Mouse (Mus musculus): Measurements from ENCODE around the gene Prep. TPM values are rescaled to one million over a fixed set of nuclear protein-coding genes. Genes with fewer than 3 reads are reported as not detected.
"Not testable (repeated sequence)": the region's sequence is repeated elsewhere in the genome, so short reads cannot be mapped to it uniquely, and the experiment has no call there.

The Prep gene
- polyA plus RNA-seq, 1 experiment: 4.9 TPM

- TF ChIP-seq CTCF (IDR thresholded peaks at IDR 0.05; ENCODE audit: control insufficient read depth, insufficient read depth, low read length): no peak
- TF ChIP-seq POLR2A (IDR thresholded peaks at IDR 0.05; ENCODE audit: borderline replicate concordance, control insufficient read depth, low read depth, low read length): no peak
- H3K4me1 ChIP-seq (ENCODE audit: control insufficient read depth, insufficient read depth, low read length): no peaks in the 10 kb centered on the region
- 61% methylated on average over 6 of the region's 6 CpGs for WGBS
Observed at GRCm38 (mm10) chr10:45080490-45080889, 13.5 kb downstream of the Prep start.

GRCm38 (mm10) chr10:45082730-45083129 lies 15.7 kb downstream of the Prep start:
- TF ChIP-seq POLR2A (IDR thresholded peaks at IDR 0.05; ENCODE audit: borderline replicate concordance, control insufficient read depth, low read depth, low read length): no peak
- peak; percentile 18; the same call in 1 of the 2 replicates for TF ChIP-seq CTCF (IDR thresholded peaks at IDR 0.05; ENCODE audit: control insufficient read depth, insufficient read depth, low read length)
- WGBS: 54% methylated on average over 2 of the region's 2 CpGs
- Histone ChIP-seq H3K4me1 (ENCODE audit: control insufficient read depth, insufficient read depth, low read length) (no peaks in the 10 kb centered on the region), H3K4me3 (replicated peaks; ENCODE audit: control insufficient read depth, low read depth, low read length) (no peak overlapping the region), H3K27ac (ENCODE audit: control insufficient read depth, insufficient read depth, low read depth, low read length, poor library complexity) (no peak overlapping the region)

More at GRCm38 (mm10) chr10:45080490-45080889, 13.5 kb downstream of the Prep start:
- Histone ChIP-seq H3K4me3 (replicated peaks; ENCODE audit: control insufficient read depth, low read depth, low read length) (no peak overlapping the region), H3K27ac (ENCODE audit: control insufficient read depth, insufficient read depth, low read depth, low read length, poor library complexity) (no peak overlapping the region)

- H3K4me1 ChIP-seq (ENCODE audit: control insufficient read depth, insufficient read depth, low read length); H3K4me3 ChIP-seq (replicated peaks; ENCODE audit: control insufficient read depth, low read depth, low read length); H3K27ac ChIP-seq (ENCODE audit: control insufficient read depth, insufficient read depth, low read depth, low read length, poor library complexity): not testable (repeated sequence)
- 87% methylated on average over 7 of the region's 7 CpGs for WGBS
Observed at GRCm38 (mm10) chr10:45084002-45084401, 17.0 kb downstream of the Prep start.

- Histone ChIP-seq H3K27ac (ENCODE audit: control insufficient read depth, insufficient read depth, low read depth, low read length, poor library complexity) (no peak overlapping the region), H3K4me1 (ENCODE audit: control insufficient read depth, insufficient read depth, low read length) (no peaks in the 10 kb centered on the region), H3K4me3 (replicated peaks; ENCODE audit: control insufficient read depth, low read depth, low read length) (no peak overlapping the region)
- TF ChIP-seq POLR2A (IDR thresholded peaks at IDR 0.05; ENCODE audit: borderline replicate concordance, control insufficient read depth, low read depth, low read length): no peak
- TF ChIP-seq CTCF (IDR thresholded peaks at IDR 0.05; ENCODE audit: control insufficient read depth, insufficient read depth, low read length): no peak
- 86% methylated on average over 3 of the region's 3 CpGs for WGBS
Observed at GRCm38 (mm10) chr10:45084471-45084870, 17.5 kb downstream of the Prep start.

GRCm38 (mm10) chr10:45085315-45085714 lies 18.3 kb downstream of the Prep start:
- Histone ChIP-seq H3K4me1 (ENCODE audit: control insufficient read depth, insufficient read depth, low read length) (no peaks in the 10 kb centered on the region), H3K27ac (ENCODE audit: control insufficient read depth, insufficient read depth, low read depth, low read length, poor library complexity) (no peak overlapping the region), H3K4me3 (replicated peaks; ENCODE audit: control insufficient read depth, low read depth, low read length) (no peak overlapping the region)
- TF ChIP-seq CTCF (IDR thresholded peaks at IDR 0.05; ENCODE audit: control insufficient read depth, insufficient read depth, low read length) (no peak), POLR2A (IDR thresholded peaks at IDR 0.05; ENCODE audit: borderline replicate concordance, control insufficient read depth, low read depth, low read length) (no peak)
- WGBS: 47% methylated on average over 2 of the region's 2 CpGs

GRCm38 (mm10) chr10:45086637-45087036 lies 19.6 kb downstream of the Prep start:
- 64% methylated on average over 5 of the region's 5 CpGs for WGBS

GRCm38 (mm10) chr10:45091462-45092079 lies 24.6 kb downstream of the Prep start:
- Histone ChIP-seq H3K4me3 (replicated peaks; ENCODE audit: control insufficient read depth, low read depth, low read length) (no peak overlapping the region), H3K4me1 (ENCODE audit: control insufficient read depth, insufficient read depth, low read length) (no peaks in the 10 kb centered on the region; the same call in 1 of the 2 replicates), H3K27ac (ENCODE audit: control insufficient read depth, insufficient read depth, low read depth, low read length, poor library complexity) (no peak overlapping the region)
- 84% methylated on average over 8 of the region's 8 CpGs for WGBS
- TF ChIP-seq POLR2A (IDR thresholded peaks at IDR 0.05; ENCODE audit: borderline replicate concordance, control insufficient read depth, low read depth, low read length) (no peak), CTCF (IDR thresholded peaks at IDR 0.05; ENCODE audit: control insufficient read depth, insufficient read depth, low read length) (no peak)

More at GRCm38 (mm10) chr10:45086637-45087036, 19.6 kb downstream of the Prep start:
- Histone ChIP-seq H3K27ac (ENCODE audit: control insufficient read depth, insufficient read depth, low read depth, low read length, poor library complexity) (no peak overlapping the region), H3K4me1 (ENCODE audit: control insufficient read depth, insufficient read depth, low read length) (no peaks in the 10 kb centered on the region), H3K4me3 (replicated peaks; ENCODE audit: control insufficient read depth, low read depth, low read length) (no peak overlapping the region)
- TF ChIP-seq POLR2A (IDR thresholded peaks at IDR 0.05; ENCODE audit: borderline replicate concordance, control insufficient read depth, low read depth, low read length): no peak
- TF ChIP-seq CTCF (IDR thresholded peaks at IDR 0.05; ENCODE audit: control insufficient read depth, insufficient read depth, low read length): peak; percentile 49

GRCm38 (mm10) chr10:45092080-45093056 lies 25.4 kb downstream of the Prep start:
- Histone ChIP-seq H3K27ac (ENCODE audit: control insufficient read depth, insufficient read depth, low read depth, low read length, poor library complexity) (no peak overlapping the region), H3K4me3 (replicated peaks; ENCODE audit: control insufficient read depth, low read depth, low read length) (no peak overlapping the region)
- 72% methylated on average over 12 of the region's 12 CpGs for WGBS

More at GRCm38 (mm10) chr10:45092080-45093056, 25.4 kb downstream of the Prep start:
- H3K4me1 ChIP-seq (ENCODE audit: control insufficient read depth, insufficient read depth, low read length): no peaks in the 10 kb centered on the region; the same call in 1 of the 2 replicates
- no peak for TF ChIP-seq POLR2A (IDR thresholded peaks at IDR 0.05; ENCODE audit: borderline replicate concordance, control insufficient read depth, low read depth, low read length)

All from bone marrow, adult 2 months (tissue).